Mouse (Mus musculus): ENCODE results near the gene Fas.

Fas gene

DNA sequence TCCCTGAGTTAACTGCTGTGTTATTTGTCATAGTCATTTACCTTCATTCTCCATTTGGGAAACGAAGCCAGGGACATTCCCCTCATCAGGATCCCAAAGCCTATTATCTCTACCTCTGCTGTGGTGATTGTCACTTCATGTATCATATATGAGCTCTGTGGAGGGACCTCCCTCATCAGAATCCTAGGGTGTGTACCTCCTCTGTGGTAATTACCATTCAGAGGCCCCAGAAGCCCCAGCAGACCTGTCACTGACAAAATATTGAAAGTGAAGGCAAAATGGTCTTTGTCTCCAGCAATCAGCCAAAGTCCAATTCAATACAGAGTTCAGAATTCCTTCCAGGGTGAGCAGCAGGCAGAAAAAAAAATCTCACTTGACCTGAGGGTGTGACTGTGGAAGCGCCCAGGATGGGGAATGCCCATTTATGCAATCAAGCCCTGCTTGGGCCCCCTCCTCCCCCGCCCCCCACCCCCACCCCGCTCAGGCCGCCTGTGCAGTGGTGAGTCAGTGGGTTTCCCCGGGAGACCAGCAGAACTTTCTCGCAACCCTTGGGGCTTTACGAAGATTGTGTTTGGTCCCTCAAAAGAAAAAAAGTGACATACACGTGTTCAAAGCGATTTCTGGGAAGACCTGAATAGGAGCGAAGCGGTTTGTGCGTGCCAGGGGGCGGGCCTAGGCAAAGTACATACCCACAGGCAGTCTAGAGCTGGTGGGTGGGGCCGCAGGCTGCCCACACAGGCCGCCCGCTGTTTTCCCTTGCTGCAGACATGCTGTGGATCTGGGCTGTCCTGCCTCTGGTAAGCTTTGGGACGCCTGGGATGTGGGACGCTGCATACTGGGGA, at the start of gene Fas:
TSS of gene Fas (plus strand) at position 719 of the 842 bp plus-strand sequence.
- peak; percentile 61 to 81 for DNase-seq (ENCODE audit: low spot score in 2 of 2)

DNA sequence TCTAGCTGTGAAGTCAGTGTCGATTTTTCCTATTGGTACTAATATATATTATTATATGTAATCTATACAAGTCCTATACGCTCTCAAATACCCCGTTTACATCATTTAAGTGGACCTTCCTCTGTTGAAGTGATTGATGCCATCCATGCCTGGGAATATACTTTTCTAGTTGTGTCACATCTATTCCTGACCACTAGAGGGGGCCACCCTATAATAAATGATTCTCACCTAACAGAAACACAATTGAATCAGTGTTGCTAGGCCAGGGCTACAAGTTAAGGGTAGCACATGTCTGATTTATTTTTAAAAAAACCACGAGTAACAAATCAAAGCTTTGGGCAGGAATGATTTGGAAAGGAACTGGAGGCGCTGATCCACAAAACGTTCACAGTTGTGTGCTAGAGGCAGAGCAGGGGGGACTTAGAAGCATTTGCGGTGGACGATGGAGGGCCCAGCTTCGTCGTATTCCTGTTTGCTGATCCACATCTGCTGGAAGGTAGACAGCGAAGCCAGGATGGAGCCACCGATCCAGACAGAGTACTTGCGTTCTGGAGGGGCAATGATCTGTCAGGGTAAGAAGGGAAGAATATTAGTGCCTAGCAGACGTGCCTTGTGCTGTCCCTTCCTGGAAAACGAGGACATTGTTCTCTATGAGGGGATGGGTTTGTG, 49.1 kb upstream of the Fas start:
- DNase-seq (ENCODE audit: low spot score in 2 of 2): no peak

DNA sequence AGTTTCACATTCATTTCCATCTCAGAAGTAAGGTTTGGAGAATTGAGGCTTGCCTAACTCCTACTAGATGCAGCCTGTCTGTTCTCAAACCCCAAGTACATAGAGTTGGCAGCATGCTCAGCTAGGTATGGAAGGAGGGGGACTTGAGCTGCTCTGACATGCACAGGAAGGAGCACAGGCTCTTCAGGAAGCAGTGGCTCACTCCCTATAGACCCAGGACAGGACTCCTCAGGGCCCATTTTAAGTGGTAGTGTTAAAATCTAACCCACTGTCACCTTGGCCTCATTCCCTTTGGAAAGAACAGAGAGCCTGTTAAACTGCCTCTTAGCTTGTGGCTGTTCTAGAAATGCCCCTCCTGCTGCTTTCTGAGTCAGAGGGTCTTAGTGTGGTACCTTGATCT, 47.5 kb upstream of the Fas start:
- DNase-seq (ENCODE audit: low spot score in 2 of 2): no peak

GRCm38 (mm10) chr19:34244056-34244455, 46.4 kb upstream of the Fas start:
- DNase-seq (ENCODE audit: low spot score in 2 of 2): no peak

- DNase-seq (ENCODE audit: low spot score in 2 of 2): no peak
Measured at GRCm38 (mm10) chr19:34248558-34248957, 41.9 kb upstream of the Fas start.

GRCm38 (mm10) chr19:34250621-34251020, 39.8 kb upstream of the Fas start:
- DNase-seq (ENCODE audit: low spot score in 2 of 2): no peak

DNA sequence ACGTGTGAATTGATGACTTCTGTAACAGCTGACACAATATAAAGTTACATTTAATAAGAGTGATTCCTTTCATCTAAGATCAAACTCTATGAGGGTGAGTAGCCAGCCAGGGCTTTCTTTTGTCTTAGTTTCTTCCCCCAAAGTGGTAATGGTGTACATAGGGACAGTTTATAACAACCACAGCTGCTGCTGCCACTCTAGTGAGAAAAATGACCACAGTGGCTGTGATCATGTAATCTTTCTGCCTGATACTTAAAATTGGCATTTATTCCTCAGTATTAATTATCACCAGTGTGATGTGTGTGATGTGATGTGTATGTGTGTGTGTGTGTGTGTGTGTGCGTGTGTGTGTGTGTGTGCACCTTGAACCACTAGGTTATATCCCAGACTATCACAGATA, 38.6 kb upstream of the Fas start:
- no peak for DNase-seq (ENCODE audit: low spot score in 2 of 2)

DNA sequence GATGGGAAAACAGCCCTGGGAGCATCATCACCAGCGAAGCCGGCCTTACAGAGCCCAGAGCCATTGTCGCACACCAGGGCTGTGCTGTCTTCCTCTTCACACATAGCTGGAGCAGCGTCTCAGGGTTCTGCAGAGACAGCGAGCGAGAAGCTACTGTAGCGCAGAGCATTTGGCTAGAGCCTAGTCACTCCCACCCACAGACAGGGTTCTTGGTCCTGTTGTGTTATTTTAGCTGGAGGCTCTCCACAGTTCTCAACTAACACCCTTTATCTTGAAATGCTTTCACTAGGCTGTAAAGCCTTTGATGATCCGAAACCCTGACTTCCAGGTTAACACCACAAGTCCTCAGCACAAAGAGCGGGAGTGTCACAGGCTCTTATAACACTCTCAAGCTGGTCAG, 38.0 kb upstream of the Fas start:
- no peak for DNase-seq (ENCODE audit: low spot score in 2 of 2)

DNA sequence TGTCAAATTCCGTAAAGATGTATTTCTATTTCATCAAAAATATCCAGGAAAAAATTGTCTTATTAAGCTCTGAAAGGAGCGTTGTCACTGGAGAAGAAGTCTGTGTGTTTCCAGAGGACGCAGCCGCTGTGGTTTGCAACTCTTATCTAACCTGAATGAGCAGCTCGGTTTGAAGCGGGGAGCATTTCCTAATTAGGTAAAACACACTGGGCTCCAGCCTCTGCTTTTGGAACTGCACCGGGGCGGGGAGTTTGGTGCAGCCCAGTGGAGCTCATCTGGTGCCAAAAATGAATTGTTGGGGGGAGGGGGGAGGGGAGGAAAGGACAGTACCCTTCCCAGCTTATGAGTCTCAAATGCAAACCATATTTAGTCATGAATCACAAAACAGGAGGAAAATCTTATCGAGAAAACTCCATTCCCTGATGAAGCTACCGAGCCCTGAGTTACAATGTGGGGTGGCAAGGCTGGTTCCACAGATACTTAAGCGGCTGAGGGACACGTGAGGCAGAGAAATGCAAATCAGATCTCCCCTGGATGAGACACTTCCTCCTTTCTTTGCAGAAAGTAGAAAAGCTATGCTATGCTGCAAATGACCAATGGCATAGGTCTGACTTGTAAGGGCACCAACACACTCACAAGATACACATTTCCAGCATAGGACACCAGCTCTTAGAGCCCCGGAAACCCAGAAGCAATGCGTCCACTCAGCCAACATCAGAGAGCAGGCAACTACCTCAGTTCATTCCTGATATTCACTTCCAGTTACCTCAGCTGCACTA, 36.2 kb upstream of the Fas start:
- DNase-seq (ENCODE audit: low spot score in 2 of 2): no peak

DNA sequence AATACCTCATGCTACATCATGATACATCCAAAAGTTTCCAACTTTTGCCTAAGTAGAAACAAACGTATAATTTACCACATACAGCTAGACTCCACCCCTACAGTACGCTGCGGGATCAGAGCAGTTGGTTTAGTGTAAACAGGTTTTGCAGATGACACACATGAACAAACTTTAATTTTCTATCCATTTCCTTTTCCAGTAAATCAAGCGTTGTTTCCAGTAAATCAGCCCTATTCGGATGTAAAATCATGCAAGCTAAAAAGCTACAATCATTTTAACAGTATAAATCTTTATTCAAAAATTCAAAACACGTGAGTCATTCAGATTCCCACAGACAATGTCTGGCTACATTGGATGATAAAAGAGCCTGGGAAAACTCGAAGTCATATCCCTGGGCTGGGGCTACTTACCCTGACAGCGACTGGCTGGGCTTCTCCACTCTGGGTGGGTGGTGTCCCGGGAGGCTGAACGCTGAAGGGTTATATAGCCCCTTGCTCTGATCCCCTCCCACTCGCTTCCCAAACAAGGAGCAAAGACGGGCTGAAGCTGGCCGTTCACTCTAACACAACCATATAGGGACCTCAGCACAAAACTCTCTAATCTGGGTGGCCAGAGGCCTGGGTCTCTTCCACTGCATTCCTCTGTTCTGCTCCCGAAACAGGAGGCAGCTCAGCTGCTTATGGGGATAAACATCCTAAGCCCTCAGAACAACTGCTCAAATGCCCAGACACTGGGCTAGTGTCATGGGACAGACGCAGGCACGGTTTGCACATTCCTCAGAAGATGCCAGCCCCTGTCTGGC, 35.4 kb upstream of the Fas start, which contains the start of gene Acta2:
TSS of gene Acta2 (minus strand) at position 711 of the 802 bp plus-strand sequence.
- no peak for DNase-seq (ENCODE audit: low spot score in 2 of 2)

DNA sequence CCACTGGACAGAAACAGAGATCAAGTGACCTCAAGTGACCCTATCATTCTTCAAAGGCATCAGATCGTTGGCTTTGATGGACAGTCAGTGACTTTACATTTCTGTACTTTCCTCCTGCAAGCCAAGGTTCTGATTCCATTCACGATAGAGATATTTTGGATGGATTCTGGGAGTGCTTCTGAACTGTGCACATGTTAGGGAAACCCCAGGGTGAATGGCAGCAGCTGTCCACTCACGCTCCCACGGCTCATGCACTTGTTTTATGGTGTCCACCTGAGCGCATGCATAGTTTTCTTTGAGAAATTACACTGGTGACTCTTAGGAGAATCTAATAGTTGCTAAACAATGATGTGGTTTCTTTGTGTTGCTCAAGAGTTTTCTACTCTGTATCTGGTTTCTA, 34.3 kb upstream of the Fas start:
- DNase-seq (ENCODE audit: low spot score in 2 of 2): no peak

DNA sequence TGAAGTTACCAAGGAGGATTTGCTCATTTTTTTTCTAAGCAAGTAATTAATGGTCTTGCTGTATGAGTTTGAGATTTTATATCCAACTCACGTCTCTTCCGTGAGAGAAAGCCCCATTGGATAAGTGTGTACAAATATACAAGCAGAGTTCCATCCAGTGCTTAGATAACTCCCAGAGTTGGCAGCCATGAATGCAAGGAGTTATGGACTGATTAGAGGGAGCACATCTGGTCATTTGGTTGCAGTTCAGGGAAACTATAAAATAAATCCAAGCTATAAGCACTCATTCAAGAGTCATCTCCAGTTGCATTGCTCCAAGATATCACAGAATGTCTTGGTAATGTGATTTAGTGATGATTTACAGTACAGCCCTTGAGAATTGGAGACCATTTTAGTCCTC, 33.5 kb upstream of the Fas start:
- no peak for DNase-seq (ENCODE audit: low spot score in 2 of 2)

GRCm38 (mm10) chr19:34262273-34262974, 28.0 kb upstream of the Fas start:
- no peak for DNase-seq (ENCODE audit: low spot score in 2 of 2)

DNA sequence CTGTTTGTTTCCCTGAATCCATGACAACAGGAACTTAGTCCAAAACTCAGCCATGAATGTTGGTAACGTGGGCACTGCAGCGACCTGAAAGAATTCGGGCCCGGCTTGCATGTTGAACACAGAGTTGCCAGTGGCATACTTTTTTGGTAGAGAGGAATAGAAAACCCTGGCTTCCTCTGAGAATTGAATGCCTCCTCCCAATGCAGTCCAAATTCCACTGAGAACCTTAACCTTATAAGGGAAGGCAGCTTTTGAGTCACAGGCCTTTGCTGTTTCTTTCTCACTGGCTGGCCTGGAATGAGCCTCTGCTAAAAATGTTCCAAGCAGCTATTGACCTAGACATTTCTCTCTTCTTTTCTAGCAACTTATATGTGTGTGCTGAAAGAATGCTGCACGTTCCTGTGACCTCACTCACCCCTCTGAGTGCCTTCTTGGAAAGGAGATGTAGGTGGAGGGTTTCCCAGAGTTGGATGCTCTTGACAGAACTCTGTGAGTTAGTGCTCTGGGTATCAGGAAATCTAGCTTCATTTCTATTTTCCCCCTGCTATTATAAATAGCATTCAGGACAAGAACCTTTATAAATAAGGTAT, 24.8 kb upstream of the Fas start:
- DNase-seq (ENCODE audit: low spot score in 2 of 2): no peak

DNA sequence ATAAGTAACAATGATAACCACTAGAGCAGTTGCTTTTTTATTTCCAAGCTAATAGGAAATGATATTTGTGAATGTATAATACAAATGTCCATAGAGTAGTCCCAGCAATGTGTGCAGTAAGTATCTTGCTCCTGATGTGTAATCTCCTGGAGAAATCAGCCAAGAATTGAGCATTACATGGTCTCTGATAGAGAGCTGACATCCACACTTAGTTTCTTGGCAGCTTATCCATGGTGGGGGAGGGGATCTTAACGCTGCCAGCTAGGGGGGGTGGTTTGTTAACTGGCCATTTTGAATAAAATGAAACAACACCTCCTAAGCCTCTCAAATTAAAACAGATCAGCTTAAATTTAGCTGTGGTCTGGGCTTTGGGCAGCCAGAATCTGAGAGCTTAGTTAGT, 21.5 kb upstream of the Fas start:
- no peak for DNase-seq (ENCODE audit: low spot score in 2 of 2)

DNA sequence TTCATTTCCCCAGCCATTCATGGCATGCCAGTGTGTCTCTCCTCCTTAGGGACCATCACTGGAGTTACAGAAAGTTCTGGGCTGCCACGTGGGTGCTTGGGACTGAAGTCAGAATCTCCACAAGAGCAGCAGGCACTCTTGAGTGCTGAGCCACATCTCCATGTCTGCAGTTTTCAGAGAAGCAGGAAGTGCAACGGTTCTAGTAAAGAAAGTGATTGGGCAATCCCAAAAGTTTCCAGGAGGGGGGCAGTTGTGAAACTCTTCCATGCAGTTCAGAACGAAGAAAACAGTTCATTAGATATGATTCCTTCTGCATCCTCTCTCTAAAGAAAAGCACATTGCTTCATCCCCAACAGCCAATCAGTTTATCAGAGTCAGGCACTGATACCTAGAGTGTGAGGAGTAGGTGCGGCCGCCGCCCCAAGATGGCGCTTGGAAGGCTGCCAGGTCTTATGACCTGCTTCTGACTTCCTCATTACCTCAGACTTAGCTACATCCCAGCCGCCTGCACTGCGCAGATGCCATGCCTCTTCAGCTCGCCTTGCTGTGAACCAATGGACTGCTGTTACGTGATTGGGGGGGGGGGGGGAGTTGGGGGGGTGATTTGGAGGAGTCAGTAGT, 20.2 kb upstream of the Fas start:
- no peak for DNase-seq (ENCODE audit: low spot score in 2 of 2)

GRCm38 (mm10) chr19:34270824-34271464, 19.5 kb upstream of the Fas start:
- DNase-seq (ENCODE audit: low spot score in 2 of 2): no peak

DNA sequence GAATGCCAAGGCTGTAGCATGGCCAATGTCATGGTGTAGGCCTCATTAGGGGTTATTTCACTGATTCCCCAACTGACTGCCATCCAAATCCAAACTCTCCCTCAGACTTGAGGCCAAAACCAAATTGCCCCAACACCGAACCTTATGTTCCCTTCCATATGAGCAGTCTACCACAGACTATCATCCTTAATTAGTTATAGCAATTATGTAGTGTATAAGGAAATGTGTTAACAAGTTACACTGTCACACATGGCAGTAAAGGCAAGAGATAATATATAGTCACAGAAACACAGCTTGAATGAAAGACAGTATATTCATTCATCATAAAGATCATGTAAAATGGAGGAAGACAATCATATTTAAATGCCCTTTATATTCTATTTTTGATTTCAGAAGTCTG, 17.4 kb upstream of the Fas start:
- no peak for DNase-seq (ENCODE audit: low spot score in 2 of 2)

DNA sequence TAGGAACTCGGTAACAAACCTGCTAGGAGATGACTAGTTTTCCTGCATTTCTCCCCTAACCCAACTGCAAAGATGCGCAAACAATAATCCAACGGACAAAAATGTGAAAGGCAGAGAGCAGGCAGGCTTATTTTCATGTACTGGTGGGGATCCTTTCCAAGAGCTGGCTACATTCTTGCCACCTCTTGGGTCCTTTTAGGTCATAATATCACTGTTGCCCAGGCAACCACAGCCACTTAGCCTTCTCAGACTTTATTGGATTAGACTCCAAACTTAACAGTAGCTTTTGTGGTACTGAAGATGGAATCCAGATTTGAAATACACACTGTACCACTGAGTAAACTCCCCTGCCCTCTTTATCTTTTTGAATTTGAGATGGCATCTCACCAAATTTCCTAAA, 12.4 kb upstream of the Fas start:
- no peak for DNase-seq (ENCODE audit: low spot score in 2 of 2)

- DNase-seq (ENCODE audit: low spot score in 2 of 2): no peak
Measured at GRCm38 (mm10) chr19:34283614-34284013, 6.9 kb upstream of the Fas start.
